Mouse (Mus musculus): ENCODE results near the gene Ptpro.

Gene Ptpro

DNA sequence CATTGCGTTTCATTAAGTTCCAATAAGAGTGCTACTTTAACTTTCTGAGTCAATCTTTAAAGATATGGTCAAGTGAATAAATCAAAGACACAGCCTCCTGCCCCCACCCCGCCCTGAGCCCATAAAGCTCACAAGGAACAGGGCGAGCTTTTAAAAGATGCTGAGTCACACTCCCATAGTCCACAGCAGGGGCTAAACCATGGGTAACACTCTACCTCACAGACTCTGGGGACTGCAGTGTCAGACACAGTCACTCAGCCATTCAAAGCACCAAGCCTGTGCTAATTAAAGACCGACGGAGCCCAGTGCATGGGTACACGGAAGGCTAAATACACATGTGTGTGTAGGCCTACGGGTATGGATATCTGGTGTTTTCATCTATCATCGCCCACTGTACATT, 251.3 kb downstream of the Ptpro start:
- no peak for DNase-seq

GRCm38 (mm10) chr6:137504052-137504451, 251.9 kb downstream of the Ptpro start:
- no peak for DNase-seq

DNA sequence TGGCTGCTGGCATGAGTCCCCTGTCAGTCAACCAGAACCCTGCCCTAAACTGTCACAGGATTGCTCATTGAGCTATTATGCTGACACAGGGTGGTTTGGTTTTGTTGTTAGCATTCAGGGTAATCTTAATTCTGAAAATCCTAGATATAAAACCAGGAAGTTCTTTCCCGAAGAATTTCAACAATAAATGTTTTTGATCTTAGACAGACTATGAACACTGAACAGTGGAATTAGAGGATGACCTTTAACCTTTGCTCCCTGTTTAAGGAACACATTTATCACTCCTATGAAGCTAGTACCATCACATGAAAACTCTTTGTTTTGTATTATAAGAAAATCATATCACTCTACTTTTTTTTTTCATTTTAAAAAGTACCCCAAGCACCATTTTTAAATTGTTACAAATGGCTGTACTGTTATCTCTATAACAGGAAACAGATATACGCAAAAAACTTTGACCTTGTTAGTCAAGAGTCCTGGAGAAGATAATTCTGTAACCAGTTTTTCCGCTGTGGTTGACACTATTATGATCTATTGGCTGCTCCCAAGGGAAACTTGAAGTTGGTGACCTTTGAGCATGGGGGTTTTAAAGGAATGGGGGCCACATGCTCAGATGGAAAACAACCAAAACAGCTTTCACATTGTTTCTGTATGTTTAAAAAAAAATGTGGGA, 253.6 kb downstream of the Ptpro start:
- DNase-seq, result no peak

DNA sequence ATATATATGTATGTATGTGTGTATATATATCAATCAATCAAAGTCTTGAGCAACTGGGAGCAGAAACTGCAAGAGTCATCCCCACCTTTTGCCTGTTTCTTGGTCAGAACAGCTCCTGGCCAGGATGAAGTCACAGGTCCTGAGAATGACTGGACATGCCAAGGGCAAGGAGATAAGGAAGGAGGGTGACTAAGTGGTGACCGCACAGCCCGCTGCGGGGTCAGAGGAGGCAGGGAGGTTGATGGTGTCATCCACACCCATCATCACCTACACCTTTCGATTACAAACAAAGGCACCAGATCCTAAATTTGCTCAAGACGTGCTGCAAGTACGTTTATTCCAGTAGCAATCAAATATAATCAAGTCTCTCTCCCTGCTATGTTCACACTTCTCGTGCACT, 254.4 kb downstream of the Ptpro start:
- no peak for DNase-seq

GRCm38 (mm10) chr6:137508936-137509335, 256.8 kb downstream of the Ptpro start:
- no peak for DNase-seq

- DNase-seq, result no peak
Measured at GRCm38 (mm10) chr6:137509341-137510045, 257.4 kb downstream of the Ptpro start.

- no peak for DNase-seq
Measured at GRCm38 (mm10) chr6:137512753-137513152, 260.6 kb downstream of the Ptpro start.

Data from cerebellum, adult 11-12 months (tissue).